Mouse (Mus musculus) kidney, adult 2 months (tissue): ENCODE data around the gene Zdhhc17.

ENCODE experiments used
- CTCF ChIP-seq: fragments of 200-500 bp; conservative IDR thresholded peaks from 2 replicates; pipeline ENCODE4 v1.5.1; 2011; ENCODE audit warnings: low read depth, mild to moderate bottlenecking, control low read depth, low read length, moderate library complexity, mixed read lengths; ENCODE audit not compliant: insufficient read depth, insufficient read length
- POLR2A ChIP-seq: fragments of 200-500 bp; IDR thresholded peaks from one replicate; pipeline ENCODE4 v1.6.1; 2011; ENCODE audit warnings: low read depth, low read length, control low read depth

DNA sequence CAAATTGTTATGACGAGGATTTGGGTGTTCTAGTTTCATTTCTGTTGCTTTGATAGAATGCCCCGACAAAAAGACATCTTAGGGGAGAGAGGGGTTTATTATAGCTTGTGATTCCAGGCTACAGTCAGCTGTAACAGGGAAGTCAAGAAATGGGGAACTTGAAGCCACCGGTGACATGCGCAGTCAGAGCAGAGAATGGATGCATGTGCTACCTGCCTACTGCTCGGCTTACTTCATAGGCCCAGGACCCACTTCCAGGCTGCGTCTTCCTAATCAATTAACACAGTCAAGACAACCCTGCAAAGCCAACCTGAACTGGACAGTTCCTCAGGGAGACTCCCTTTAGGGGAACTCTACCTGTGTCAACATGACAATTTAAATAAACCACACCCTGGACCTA lies 5.7 kb downstream of the Zdhhc17 start:
- no peak for TF ChIP-seq POLR2A
- no peak for TF ChIP-seq CTCF
